Mouse (Mus musculus) kidney, adult 18-20 months (tissue): ENCODE measurements around the gene Mrpl58.
A peak's percentile ranks its signal among the peaks of the same experiment; 100 is the strongest.
"Not testable (repeated sequence)": the region's sequence is repeated elsewhere in the genome, so short reads cannot be mapped to it uniquely, and the experiment has no call there.

Experiments
- DNase-seq: peaks from one replicate; pipeline ENCODE4 v3.0.0; 2021

The Mrpl58 gene

GRCm38 (mm10) chr11:115429307-115429706 is 25.8 kb downstream of the Mrpl58 start:
- DNase-seq, result no peak

- no peak for DNase-seq
These were observed 27.0 kb downstream of the Mrpl58 start for GRCm38 (mm10) chr11:115430561-115430960.

GRCm38 (mm10) chr11:115432814-115433213 is 29.3 kb downstream of the Mrpl58 start:
- DNase-seq, result no peak

- no peak for DNase-seq
These were observed 29.8 kb downstream of the Mrpl58 start for GRCm38 (mm10) chr11:115433342-115433741.

GRCm38 (mm10) chr11:115435596-115436337 is 32.2 kb downstream of the Mrpl58 start:
- no peak for DNase-seq

GRCm38 (mm10) chr11:115437571-115438122 is 34.1 kb downstream of the Mrpl58 start:
- no peak for DNase-seq

GRCm38 (mm10) chr11:115439326-115439725 is 35.8 kb downstream of the Mrpl58 start:
- DNase-seq, result no peak

- no peak for DNase-seq
These were observed 36.5 kb downstream of the Mrpl58 start, which contains the start of gene Trim80 for GRCm38 (mm10) chr11:115439906-115440595. TSS of gene Trim80 (plus strand) at chr11:115440545.

- no peak for DNase-seq
These were observed 37.9 kb downstream of the Mrpl58 start for GRCm38 (mm10) chr11:115441417-115441816.

- peak; percentile 60 for DNase-seq
These were observed 43.4 kb downstream of the Mrpl58 start for GRCm38 (mm10) chr11:115446906-115447305.

GRCm38 (mm10) chr11:115447321-115447885 is 43.9 kb downstream of the Mrpl58 start:
- DNase-seq, result peak; percentile 61

GRCm38 (mm10) chr11:115448075-115448474 is 44.5 kb downstream of the Mrpl58 start:
- DNase-seq, result peak; percentile 77

GRCm38 (mm10) chr11:115448998-115449397 is 45.4 kb downstream of the Mrpl58 start:
- peak; percentile 84 for DNase-seq

- peak; percentile 37 for DNase-seq
These were observed 46.6 kb downstream of the Mrpl58 start for GRCm38 (mm10) chr11:115450176-115450575.

GRCm38 (mm10) chr11:115451781-115452241 is 48.3 kb downstream of the Mrpl58 start:
- DNase-seq, result peak; percentile 34

GRCm38 (mm10) chr11:115452281-115452860 is 48.8 kb downstream of the Mrpl58 start:
- DNase-seq, result no peak

- DNase-seq, result peak; percentile 40
These were observed 49.8 kb downstream of the Mrpl58 start for GRCm38 (mm10) chr11:115453306-115453705.

- not testable (repeated sequence) for DNase-seq
These were observed 51.3 kb downstream of the Mrpl58 start for GRCm38 (mm10) chr11:115454822-115455221.

GRCm38 (mm10) chr11:115455619-115456018 is 52.1 kb downstream of the Mrpl58 start:
- no peak for DNase-seq

- DNase-seq, result no peak
These were observed 52.6 kb downstream of the Mrpl58 start for GRCm38 (mm10) chr11:115456182-115456581.

GRCm38 (mm10) chr11:115457405-115457804 is 53.9 kb downstream of the Mrpl58 start:
- peak; percentile 13 for DNase-seq

GRCm38 (mm10) chr11:115460976-115461375 is 57.4 kb downstream of the Mrpl58 start:
- no peak for DNase-seq

GRCm38 (mm10) chr11:115461846-115462242 is 58.3 kb downstream of the Mrpl58 start:
- DNase-seq, result no peak
